Mouse (Mus musculus) thymus, postnatal 36 days (tissue): Measurements from ENCODE around the gene Scfd2.
A peak's percentile ranks its signal among the peaks of the same experiment; 100 is the strongest.

Experiments
- DNase-seq, 2 experiments: peaks; one replicate each; pipeline ENCODE4 v3.0.0; 2022; ENCODE audit warnings: mixed read lengths in 2 of 2

Gene Scfd2

DNA sequence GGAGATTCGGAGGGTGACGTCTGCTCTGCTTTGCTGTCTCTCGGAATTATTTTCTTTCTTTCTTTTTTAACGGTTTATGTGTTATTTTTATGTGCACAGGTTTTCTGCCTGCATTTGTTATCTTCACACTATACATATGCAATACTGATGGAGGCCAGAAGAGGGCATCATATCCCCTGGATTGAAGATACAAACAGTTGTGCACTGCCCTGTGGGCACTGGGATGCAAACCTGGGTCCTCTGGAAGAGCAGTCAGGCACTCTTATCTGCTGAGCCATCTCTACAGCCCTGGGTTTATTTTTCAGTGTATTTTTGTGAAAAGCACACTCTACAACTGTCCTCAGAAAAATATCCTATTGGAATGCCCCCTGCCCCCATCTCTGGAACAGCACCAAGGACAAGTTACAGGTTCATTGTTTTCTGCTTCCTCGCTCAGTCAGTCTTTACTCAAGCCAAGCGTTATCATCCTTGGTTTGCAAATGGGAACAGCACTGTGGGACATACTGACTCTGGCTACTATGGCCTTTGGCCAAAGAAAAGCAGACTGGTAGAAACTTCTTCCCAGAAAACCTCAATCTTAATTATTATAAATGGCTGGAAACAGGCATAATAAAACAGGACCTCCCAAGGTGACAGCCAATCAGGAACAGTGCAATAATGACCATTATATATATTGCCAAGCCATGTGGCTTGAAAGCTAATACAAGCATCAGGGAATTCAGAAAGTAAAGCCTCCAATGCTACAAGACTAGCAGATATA, 75.9 kb downstream of the Scfd2 start:
- DNase-seq = no peak

DNA sequence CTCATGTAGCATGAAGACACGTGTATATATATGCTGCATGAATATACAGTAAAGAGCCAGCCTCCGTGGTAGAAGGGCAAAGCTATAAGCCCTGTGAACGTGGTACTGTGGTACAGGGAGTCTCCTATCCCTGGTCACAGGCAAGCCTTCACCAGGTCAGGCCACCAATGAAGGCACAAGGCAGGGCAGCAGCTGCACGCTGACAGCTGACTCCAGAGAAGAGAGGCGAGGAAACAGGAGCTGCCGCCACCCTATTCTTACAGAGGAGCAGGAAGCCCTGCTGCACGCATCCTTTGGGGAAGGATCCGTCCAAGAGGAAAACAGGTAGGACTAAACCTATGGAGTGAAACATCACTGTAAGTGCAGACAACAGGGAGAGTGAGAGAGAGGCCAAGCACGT, 76.5 kb downstream of the Scfd2 start:
- DNase-seq = no peak

DNA sequence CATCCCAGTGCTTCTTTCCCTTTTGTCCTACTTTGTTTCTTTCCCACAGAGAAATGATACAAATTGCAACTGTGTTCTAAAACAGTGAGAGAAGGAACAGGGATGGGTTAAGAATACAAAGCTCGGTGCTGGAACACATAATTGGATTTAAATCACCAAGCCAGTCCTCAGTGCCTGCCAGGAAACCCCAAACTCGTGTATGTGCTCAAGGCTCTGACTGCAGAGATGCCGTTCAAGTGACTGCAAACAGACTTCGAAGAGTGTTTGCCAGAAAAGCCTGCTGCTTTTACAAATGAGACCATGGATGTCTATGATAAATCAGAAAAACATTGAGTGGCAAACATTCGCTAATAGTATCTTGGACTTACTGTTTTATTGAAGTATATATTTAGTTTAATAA, 80.6 kb downstream of the Scfd2 start:
- DNase-seq = no peak

DNA sequence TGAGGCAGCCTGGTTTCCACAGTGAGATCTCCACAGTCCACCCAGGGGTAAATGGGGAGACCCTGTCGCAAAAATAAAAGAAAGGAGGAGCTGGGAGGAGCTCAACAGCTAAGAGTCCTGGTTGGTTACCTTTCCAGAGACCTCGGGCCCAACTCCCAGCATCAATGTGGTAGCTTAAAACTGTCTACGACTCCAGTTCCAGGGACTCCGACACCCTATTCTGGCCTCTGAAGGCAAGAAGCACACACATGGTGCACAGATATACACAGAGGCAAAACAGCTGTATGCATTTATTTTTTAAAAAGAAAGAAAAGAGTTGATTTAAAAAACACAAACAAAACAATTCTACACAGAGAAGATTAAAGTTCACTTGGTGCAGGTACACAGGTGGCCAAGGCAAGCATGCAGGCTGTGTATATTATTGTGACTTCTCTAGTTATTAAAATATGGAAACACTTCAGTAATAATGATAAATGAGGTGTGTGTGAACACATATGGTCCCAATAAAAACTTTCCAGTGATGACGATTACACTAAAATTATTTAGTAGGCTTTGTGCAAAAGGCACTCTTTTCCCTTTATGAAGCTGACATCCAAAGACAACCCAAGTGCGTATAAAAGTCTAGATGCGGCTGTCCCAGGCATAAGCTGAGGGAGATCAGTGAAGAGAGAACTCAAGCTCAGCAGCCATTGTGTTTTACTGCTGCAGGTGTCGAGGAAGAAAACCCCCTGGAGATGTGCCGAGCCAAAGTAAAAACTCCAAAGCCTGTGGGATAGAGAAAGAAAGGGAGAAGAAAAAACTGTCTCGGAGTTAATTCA, 83.8 kb downstream of the Scfd2 start:
- DNase-seq = no peak

DNA sequence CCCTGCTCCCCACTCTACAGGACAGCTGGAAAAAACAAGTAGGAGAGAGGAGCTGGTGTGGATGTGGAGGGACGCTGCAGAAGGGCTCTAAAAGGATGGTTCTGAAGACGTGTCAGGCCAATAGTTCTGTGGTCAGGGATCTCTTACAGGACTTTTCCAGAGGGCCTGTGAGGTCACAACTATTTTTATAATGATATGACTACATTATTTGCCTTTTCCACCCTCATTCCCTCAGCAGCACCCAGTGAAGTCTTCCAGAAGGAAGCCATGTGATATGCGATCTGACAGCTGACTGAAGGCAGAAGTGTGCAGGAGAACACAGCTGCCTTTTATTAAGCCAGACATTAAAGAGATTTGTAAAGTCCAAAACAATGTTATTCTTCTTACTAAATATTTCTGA, 85.7 kb downstream of the Scfd2 start:
- no peak for DNase-seq

DNA sequence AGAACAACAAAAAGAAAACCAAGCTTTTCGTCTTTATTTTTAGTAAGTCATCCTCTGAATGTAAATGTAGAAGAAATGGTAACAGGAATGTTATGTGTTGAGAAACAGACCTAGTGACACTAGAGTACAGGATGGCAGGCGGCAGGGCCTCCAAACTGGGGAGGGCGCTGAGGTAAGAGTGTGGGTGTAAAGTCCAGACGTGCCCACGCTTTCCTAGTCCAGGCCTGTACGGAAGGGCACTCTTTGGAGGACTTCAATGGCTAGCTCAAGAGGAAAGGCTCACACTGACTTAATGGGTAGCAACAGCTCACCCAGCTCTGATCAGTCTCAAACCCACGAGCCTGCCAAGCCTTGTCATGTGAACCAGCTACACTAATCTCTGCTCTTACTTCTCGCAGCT, 93.2 kb downstream of the Scfd2 start:
- no peak for DNase-seq

DNA sequence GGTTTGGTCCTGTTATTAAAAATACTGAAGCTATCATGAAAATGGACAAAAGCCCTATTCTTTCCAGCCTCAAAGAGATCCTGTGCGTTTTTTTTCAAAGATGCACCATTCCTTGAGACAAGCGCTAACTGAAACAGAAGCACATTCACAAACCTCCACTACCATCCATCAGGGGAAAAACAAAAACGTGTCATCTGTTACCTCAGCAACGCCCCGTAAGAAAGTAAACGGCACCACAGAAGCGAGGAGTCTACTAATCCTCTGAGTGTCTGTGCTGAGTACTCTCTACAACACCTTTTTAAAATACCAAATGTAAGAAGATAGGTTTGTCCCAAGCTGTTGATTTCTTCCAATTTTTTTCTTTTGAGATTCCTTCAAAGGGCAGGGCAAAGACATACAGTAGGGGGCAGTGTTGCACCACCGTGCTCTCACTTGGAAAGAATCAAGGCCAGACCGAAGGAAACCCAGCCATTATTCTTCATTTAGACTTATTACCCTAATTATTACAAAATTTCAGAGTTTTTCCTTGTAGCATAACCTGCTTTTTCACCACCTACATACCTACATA, 97.9 kb downstream of the Scfd2 start:
- peak; percentile 35 to 53 for DNase-seq

DNA sequence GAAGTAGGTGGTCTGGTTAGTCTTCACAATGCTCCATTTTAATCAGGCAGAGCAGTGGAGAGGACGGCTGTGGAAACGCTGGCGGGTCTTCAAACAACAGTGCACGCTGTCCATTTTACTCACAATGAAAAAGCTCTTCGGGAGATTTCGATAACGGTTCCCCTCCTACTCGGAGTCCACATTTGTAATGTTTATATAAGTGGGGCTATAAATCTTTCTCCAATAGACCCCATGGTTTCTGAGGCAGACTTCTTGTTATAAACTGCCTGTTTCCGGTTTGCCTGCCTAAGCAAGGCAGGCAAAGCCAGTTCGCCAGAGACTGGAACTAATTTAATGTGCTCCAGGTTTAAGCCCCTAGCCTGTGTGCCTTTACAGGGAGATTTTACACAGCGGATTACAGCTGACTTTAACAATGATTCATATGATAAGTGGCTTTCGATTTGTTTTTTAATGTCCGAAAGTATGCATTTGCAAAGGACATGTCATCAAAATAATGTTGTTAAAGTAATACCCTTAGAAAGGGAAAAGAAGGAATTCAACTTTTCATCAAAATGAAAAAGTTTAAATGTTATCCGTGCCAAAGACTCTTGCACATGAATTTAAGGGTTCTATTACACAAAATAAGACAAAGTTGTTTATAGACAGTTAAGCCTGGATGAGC, 98.5 kb downstream of the Scfd2 start:
- DNase-seq = no peak

DNA sequence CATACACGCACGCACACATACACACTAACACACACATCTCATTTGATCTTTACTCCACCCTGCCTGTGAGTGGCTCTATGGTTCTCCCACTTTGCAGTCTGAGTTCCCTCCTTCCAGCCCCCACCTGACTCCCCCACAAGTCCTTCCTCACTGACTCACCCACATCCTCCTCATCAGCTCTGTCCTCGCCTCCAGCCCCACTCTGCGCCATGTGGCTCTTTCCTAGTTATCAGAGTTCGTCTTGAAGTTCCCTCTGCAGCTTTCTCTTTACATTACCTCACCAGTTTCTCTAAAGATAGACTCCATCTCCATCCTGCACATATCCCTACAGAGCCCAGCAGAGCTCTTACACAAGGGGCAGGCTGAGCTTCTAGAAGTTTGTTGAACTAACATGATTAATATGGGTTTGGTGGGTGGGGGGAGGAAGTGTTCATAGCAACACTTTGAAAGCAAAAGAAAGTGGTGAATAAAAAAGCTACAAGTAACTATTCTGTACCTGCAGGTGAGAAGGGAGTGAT, 110.9 kb downstream of the Scfd2 start:
- peak; percentile 11 to 19 for DNase-seq

DNA sequence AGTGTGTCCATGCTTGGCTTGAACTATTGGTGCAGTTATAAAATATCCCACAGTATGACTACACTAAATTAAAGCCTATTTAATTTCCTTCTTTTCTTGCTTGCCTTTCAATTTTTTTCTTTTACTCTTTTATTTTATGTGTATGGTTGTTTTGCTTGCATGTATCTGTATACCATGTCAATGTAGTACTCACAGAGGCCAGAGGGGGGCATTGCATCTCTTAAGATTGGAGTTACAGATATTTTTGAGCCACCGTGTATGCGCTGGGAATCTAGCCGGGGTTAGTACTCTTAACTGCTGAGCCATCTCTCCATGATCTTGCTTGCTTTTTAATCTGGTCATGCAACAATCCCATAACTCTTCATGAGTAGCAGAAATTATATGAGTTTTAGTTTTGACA, 119.0 kb downstream of the Scfd2 start:
- DNase-seq = no peak

DNA sequence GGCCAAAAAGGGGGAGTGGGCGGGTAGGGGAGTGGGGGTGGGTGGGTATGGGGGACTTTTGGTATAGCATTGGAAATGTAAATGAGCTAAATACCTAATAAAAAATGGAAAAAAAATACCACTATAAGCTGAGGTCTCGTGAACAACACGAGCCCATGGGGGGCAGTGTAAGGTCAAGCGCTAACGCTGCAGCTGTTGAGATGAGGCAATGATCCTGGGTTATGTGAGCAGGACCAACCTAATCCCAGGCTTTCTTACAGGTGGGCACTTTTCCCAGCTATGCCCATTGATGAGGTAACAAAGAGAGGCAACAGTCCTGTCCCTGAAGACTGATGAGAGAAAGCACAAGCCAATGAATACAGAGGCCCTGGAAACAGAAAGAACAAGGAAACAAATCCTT, 126.7 kb downstream of the Scfd2 start:
- DNase-seq = no peak

DNA sequence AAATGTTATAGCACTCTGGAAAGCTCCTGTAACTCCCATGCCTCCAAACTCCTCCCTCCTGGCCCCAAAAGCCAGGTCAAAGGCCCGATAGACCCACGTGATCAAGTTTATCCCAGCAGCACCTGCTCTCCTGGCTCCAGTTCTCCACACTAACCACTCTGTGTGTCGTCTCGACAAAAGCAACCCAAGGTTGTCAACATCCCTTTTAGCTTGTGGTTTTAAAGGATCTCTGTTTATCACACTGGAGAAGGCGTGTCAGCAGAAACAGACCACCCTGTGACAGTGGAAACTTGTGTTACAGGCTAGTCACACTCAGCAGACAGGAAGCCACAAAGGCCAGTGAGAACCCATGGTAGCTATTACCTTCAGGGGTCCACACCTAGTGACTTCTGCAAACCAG, 127.5 kb downstream of the Scfd2 start:
- DNase-seq = peak; percentile 17 to 39

DNA sequence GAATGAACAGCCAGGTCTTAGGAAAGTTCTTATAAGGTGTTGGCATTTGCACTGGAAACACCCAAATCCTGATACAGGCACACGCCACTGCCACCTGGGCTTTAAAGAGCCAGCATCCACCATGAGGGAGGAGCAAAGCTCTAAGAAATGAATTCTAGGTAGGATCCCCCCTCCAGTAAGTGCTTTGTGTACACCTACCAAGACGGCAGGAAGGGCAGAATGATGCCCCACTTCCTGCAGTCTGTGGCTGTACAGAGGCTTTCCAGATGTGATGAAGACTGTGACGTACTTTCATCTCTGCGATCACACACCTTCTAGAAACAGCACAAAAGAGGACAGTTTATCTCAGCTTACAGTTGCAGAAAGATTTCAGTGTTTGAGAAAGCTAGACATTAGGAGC, 128.9 kb downstream of the Scfd2 start:
- peak; percentile 52 to 70 for DNase-seq

DNA sequence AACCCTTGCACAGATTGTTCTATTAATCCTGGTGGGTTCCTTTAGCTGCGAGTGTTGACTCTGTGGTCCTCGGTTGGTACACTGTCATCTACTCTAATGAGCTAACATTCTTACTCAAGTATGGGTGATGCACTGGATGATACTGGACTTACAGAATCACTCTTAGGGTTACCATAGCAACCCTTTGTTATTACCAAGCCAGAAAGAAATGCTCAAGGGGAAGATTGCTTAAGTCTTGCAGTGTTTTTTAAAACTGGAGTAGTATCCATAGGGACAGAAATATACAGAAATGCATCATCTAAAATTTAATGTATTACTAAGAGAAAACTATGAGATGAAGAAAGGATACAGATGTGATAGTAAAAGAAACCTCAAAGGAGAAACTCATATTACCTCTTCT, 139.8 kb downstream of the Scfd2 start:
- DNase-seq = no peak

DNA sequence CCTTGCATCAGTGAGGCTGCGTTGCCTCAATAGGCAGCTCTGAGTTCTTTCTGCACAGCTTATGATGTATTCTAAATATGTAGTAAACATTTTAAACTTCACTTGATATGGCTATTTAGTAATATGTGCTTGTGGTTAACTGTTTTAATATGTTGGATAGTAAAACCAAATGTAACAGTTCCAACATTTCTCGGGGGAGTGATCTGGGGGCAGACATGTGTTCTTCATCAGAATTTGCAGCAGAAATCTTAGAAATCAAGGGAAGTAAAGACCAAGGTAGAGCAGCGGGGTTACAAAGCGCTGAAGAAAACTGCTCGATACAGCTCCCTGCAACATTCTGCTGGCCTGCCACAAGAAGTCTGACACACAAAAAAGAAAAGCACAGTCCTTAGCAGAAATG, 140.2 kb downstream of the Scfd2 start:
- no peak for DNase-seq

DNA sequence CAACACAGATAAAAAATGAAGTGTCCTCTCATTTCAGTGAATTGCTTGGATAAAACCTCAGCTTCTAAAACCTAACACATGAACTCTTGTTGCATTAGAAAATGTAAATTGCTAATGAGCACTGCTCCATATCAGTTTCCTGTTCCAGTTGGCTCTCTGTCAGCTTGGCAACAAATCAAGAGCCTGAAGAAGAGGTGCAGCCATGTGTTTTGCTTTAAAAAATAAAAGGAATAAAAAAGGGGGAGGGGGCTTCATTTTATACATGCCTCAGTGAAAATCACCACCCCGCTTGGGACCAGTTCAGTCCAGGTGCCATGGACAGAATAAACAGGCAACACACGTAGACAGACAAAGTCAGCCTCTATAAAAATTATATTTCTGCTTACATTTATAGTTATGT, 142.7 kb downstream of the Scfd2 start:
- DNase-seq = no peak

DNA sequence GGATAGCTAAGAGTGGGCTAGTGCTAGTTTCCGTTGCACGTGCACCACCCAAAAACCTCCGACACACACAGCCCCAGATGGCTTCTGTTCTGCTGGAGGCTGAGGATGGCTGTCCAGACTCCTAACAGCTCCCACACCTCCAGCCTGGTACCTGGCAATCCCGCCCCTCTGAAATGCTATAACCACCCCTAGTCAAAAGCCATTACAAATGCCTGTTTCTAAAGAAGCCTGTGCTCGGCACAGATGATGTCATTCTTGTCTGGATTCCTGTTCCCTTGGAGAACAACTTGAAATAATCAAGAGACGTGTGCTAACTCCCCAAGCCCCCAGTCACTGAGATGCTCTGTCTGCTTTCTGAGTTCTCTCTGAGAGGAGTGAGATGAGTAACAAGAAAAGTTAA, 143.5 kb downstream of the Scfd2 start:
- no peak for DNase-seq

DNA sequence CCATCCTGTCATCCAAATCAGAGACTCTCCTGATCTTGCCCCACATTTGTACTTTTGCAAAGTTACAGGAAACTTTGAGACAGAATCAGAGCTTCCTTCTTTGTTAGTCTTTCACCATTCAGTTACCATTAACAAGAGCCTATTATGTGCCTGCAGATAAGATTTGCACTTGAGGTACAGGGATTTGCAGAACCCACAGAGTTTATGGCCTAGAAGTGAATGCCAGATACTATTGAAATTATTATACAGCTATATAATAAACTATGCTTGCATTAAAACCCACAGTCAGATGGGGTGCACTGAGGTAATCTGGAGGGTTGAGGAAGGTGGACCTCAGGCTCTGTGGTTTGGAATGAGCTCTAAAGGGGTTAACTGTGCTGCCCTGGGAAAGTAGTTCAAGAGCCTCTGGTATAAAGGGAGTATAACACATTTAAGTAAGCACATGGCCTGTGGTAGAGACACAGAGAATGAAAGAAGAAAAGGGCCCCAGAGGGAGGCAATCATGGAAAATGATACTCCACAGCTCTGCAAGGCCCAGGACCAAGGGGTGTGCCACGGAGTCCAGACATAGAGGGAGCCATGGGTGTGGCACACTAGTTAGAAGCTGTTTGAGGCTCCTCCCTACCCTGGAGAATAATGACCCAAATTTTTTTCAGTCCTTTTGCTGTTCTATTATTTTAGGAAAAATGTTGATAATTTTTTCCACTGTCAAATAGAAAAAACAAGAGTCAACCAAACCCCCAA, 144.2 kb downstream of the Scfd2 start:
- DNase-seq = no peak

DNA sequence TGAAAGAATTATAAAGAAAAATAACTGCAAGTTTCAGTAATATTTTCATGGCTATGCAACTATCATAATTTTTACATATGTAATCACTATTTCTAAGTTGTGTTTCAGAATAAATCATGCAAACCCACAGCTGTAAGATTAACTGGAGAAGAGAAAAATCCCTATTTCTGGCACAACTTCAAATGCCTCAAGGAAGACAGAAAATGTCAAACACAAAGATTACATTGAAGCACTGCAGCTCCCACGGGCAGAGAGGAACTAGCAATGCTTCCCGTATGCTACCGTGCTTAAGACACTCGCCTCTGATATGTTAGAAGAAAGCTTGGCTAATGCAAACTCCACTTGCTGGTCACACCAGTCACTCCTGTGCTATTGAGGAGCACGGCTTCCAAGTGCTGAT, 151.5 kb downstream of the Scfd2 start:
- DNase-seq = no peak

DNA sequence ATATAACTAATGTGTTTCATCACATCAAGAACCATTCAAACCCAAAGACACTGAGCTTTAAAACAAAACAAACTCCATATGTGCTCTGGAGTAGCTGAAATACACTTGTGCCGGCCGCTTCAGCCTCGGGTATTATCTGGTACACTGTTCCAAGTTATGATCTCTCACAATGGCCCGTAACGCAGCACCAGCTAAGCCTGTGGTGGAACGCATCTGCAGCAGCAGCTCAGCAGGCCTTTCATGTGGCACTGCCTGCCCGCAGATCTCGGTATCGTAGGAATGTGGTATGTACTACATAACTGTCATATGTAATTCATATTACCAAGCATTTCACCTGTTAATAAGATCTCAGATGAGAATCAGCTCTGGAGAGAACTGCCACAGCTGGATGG, 164.9 kb downstream of the Scfd2 start:
- DNase-seq = peak; percentile 57 to 77

DNA sequence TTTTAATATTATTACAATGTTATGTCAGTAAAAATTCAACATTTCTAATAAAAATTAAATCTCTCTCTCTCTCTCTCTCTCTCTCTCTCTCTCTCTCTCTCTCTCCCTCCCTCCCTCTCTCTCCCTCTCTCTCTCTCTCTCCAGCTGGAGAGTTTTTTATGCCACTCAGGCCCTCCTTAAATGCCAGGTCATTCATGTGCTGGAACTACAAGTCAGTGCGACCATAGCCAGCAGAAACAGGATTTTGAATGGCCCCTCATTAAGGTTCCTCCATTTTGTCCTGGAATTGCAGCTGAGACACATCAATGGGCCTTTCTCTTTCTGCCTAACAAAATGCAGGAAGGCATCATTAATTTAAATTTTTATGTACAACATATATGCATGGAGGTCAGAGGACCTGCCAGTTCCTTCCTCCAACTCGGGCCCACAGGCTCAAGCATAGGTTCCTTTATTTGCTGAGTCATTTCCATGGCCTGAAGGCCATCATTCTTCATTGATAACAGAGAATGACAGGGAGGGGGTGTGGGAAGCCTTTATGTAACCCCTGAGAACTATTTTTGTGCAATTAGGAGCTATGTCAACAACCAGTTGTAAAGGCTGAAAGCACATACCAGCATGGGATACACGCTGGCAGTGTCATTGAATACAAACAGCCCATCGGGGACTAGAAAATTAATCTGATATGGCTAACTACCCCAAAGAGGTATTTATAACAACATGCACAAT, 165.4 kb downstream of the Scfd2 start:
- no peak for DNase-seq

DNA sequence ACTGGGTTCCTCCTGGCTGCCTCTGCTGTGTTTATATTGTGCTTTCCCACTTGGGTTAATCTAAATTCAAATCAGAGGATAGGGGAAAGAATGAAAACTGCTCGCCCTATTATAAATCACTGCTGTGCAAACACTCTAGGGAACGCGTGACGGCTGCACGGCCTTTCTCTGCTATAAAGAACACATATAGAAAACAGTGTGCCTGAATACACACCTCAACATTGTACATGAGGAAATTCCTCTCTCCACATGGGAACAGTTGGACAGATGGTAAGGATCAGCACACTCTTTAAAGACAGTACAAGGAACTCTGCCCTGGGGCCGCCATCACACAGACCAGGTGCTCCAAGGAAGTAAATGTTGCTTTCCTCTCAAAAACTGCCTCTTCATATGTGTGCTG, 166.2 kb downstream of the Scfd2 start:
- DNase-seq = no peak
